Mouse (Mus musculus): Measurements from ENCODE around the gene Tubb4b. TPM values are rescaled to one million over a fixed set of nuclear protein-coding genes. Genes with fewer than 3 reads are reported as not detected.

Gene Tubb4b
- polyA plus RNA-seq, 1 experiment from 2014 or later = 298 TPM

GRCm38 (mm10) chr2:25173821-25174220 lies 50.7 kb downstream of the Tubb4b start:
- DNase-seq (ENCODE audit: low read depth, low spot score) (no peak), ATAC-seq (no peak)
- CTCF ChIA-PET = interaction anchor here (1.0 to 1.6 kb wide), 2 partner anchors 9 to 48 kb away, joined by 3 to 4 read pairs; no protein-coding TSS in a partner anchor
- no peak for TF ChIP-seq CTCF (IDR thresholded peaks at IDR 0.05)
- H3K27me3 ChIP-seq = peaks cover 5% of the 10 kb centered on the region
- in situ Hi-C loops (cut with MboI; ENCODE audit: low pct_unique_long_range_greater_than_20kb) = no loop called here
- POLR2A ChIA-PET = no interaction called here

GRCm38 (mm10) chr2:25172629-25173028 lies 51.9 kb downstream of the Tubb4b start:
- ChIA-PET CTCF (no interaction called here), POLR2A (no interaction called here)
- DNase-seq (ENCODE audit: low read depth, low spot score) (no peak), ATAC-seq (peak; percentile 27)
- in situ Hi-C loops (cut with MboI; ENCODE audit: low pct_unique_long_range_greater_than_20kb) = no loop called here
- no peak for TF ChIP-seq CTCF (IDR thresholded peaks at IDR 0.05)
- H3K27me3 ChIP-seq = no peaks in the 10 kb centered on the region

Other genes with a start within 250 kb of the Tubb4b start
- 47.6 TPM for gene Mrpl41, start 249.6 kb downstream of the Tubb4b start, polyA plus RNA-seq (2021)
- 16.6 TPM for gene Pnpla7, start 248.7 kb downstream of the Tubb4b start, polyA plus RNA-seq (2021)
- gene Nsmf, start 170.3 kb downstream of the Tubb4b start, polyA plus RNA-seq (2021) = 120 TPM
- not detected for gene Entpd8, start 144.4 kb downstream of the Tubb4b start, polyA plus RNA-seq (2021)
- not detected for gene Noxa1, start 129.6 kb downstream of the Tubb4b start, polyA plus RNA-seq (2021)
- gene Nrarp, start 43.9 kb downstream of the Tubb4b start, polyA plus RNA-seq (2021) = 0.12 TPM
- 7.0 TPM for gene Tor4a, start 27.8 kb downstream of the Tubb4b start, polyA plus RNA-seq (2021)
- 75.7 TPM for gene Nelfb, start 13.2 kb downstream of the Tubb4b start, polyA plus RNA-seq (2021)
- 0.06 TPM for gene Stpg3, start 10.1 kb downstream of the Tubb4b start, polyA plus RNA-seq (2021)
- 0.32 TPM for gene Fam166a, start 6.0 kb downstream of the Tubb4b start, polyA plus RNA-seq (2021)
- not detected for gene Slc34a3, start 9.7 kb upstream of the Tubb4b start, polyA plus RNA-seq (2021)
- not detected for gene Rnf224, start 12.1 kb upstream of the Tubb4b start, polyA plus RNA-seq (2021)
- gene Rnf208, start 17.6 kb upstream of the Tubb4b start, polyA plus RNA-seq (2021) = 0.09 TPM
- gene Cysrt1, start 17.8 kb upstream of the Tubb4b start, polyA plus RNA-seq (2021) = not detected
- 5.0 TPM for gene AL732309.1, start 22.2 kb upstream of the Tubb4b start, polyA plus RNA-seq (2021)
- 26.3 TPM for gene Tmem203, start 30.7 kb upstream of the Tubb4b start, polyA plus RNA-seq (2021)
- 110 TPM for gene Tprn, start 37.9 kb upstream of the Tubb4b start, polyA plus RNA-seq (2021)
- 75.4 TPM for gene Ssna1, start 47.7 kb upstream of the Tubb4b start, polyA plus RNA-seq (2021)
- 99.7 TPM for gene Anapc2, start 47.8 kb upstream of the Tubb4b start, polyA plus RNA-seq (2021)
- not detected for gene Tmem210, start 63.4 kb upstream of the Tubb4b start, polyA plus RNA-seq (2021)
- not detected for gene Lrrc26, start 65.2 kb upstream of the Tubb4b start, polyA plus RNA-seq (2021)
- 0.08 TPM for gene Grin1, start 94.5 kb upstream of the Tubb4b start, polyA plus RNA-seq (2021)
- 75.5 TPM for gene Man1b1, start 107.6 kb upstream of the Tubb4b start, polyA plus RNA-seq (2021)
- gene Dpp7, start 131.7 kb upstream of the Tubb4b start, polyA plus RNA-seq (2021) = 58.3 TPM
- gene Uap1l1, start 141.0 kb upstream of the Tubb4b start, polyA plus RNA-seq (2021) = 108 TPM
- gene Sapcd2, start 147.6 kb upstream of the Tubb4b start, polyA plus RNA-seq (2021) = 11.4 TPM
- gene Entpd2, start 171.2 kb upstream of the Tubb4b start, polyA plus RNA-seq (2021) = 0.10 TPM
- 249 TPM for gene Npdc1, start 174.6 kb upstream of the Tubb4b start, polyA plus RNA-seq (2021)
- 0.09 TPM for gene Fut7, start 198.6 kb upstream of the Tubb4b start, polyA plus RNA-seq (2021)
- gene Abca2, start 204.0 kb upstream of the Tubb4b start, polyA plus RNA-seq (2021) = 98.6 TPM
- gene Clic3, start 232.1 kb upstream of the Tubb4b start, polyA plus RNA-seq (2021) = 1.0 TPM
- 23.3 TPM for gene Paxx, start 236.4 kb upstream of the Tubb4b start, polyA plus RNA-seq (2021)
- 33.6 TPM for gene Ptgds, start 245.3 kb upstream of the Tubb4b start, polyA plus RNA-seq (2021)